Mouse (Mus musculus): Measurements from ENCODE around the gene Pcyt1a.

- TF ChIP-seq USF1 (IDR thresholded peaks at IDR 0.05; ENCODE audit: low read depth) (no peak), POLR2A (IDR thresholded peaks at IDR 0.05; ENCODE audit: insufficient read length, low read depth) (no peak), TCF3 (IDR thresholded peaks at IDR 0.05; ENCODE audit: insufficient read length, low read depth) (no peak), TCF12 (IDR thresholded peaks at IDR 0.05; ENCODE audit: insufficient read depth, poor library complexity, severe bottlenecking) (no peak), CEBPB (IDR thresholded peaks at IDR 0.05; ENCODE audit: insufficient read depth, poor library complexity, severe bottlenecking) (no peak)
These were observed 398 bp downstream of the Pcyt1a start for GRCm38 (mm10) chr16:32431047-32431591.
